Mouse (Mus musculus) cerebellum, adult 2 months (tissue): Measurements from ENCODE around the gene Cep19.

Source experiments
- CTCF ChIP-seq: fragments of 200-500 bp; IDR thresholded peaks from 2 replicates; pipeline ENCODE4 v1.5.1; 2011; ENCODE audit warnings: low read depth, mild to moderate bottlenecking, control low read depth, low read length, moderate library complexity, borderline replicate concordance; ENCODE audit not compliant: insufficient read depth
- POLR2A ChIP-seq: fragments of 200-500 bp; IDR thresholded peaks from 2 replicates; pipeline ENCODE4 v1.6.1; 2011; ENCODE audit warnings: low read length, control low read depth, borderline replicate concordance; ENCODE audit not compliant: insufficient read depth

- TF ChIP-seq CTCF (no peak), POLR2A (no peak)
Measured at GRCm38 (mm10) chr16:32068389-32069300, 31.0 kb upstream of the Cep19 start.
